Mouse (Mus musculus) E14TG2a.4 (cell line): Measurements from ENCODE around the gene Tctex1d4.

Experiments used
- H3K27me3 ChIP-seq: 2 replicates; pipeline ENCODE4 v1.6.1; 2014; ENCODE audit warnings: low read length, control low read depth; ENCODE audit not compliant: insufficient read depth
- H3K36me3 ChIP-seq: 2 replicates; pipeline ENCODE4 v1.6.1; 2014; ENCODE audit warnings: low read length, control low read depth; ENCODE audit not compliant: insufficient read depth
- H3K4me1 ChIP-seq: replicated peaks from 2 replicates; pipeline ENCODE4 v1.6.1; 2014; ENCODE audit warnings: low read depth, low read length, control low read depth
- H3K4me3 ChIP-seq: replicated peaks from 2 replicates; pipeline ENCODE4 v1.5.1; 2014; ENCODE audit warnings: mild to moderate bottlenecking, low read length
- H3K9me3 ChIP-seq: 2 replicates; pipeline ENCODE4 v1.6.1; 2014; ENCODE audit warnings: low read length, control low read depth
- CTCF ChIP-seq: conservative IDR thresholded peaks from 2 replicates; pipeline ENCODE4 v1.5.1; 2014; ENCODE audit warnings: low read length
- NANOG ChIP-seq: IDR thresholded peaks from 2 replicates; pipeline ENCODE4 v1.6.1; 2014; ENCODE audit warnings: borderline replicate concordance, low read length, mixed read lengths
- POU5F1 ChIP-seq: IDR thresholded peaks from 2 replicates; pipeline ENCODE4 v1.6.1; 2014; ENCODE audit warnings: low read length, borderline replicate concordance

The Tctex1d4 gene

GRCm38 (mm10) chr4:117123546-117124217 lies 2.9 kb upstream of the Tctex1d4 start:
- H3K36me3 ChIP-seq: peaks cover 55% of the 10 kb centered on the region
- TF ChIP-seq POU5F1 (no peak), NANOG (no peak), CTCF (no peak)
- no peaks in the 10 kb centered on the region for H3K27me3 ChIP-seq
- H3K9me3 ChIP-seq: no peaks in the 10 kb centered on the region
- H3K4me3 ChIP-seq: peak overlapping the region; percentile 47
- peaks cover 87% of the 10 kb centered on the region for H3K4me1 ChIP-seq

GRCm38 (mm10) chr4:117124218-117124517 lies 2.4 kb upstream of the Tctex1d4 start:
- no peaks in the 10 kb centered on the region for H3K27me3 ChIP-seq
- peak overlapping the region; percentile 82 for H3K4me3 ChIP-seq
- H3K36me3 ChIP-seq: peaks cover 55% of the 10 kb centered on the region
- TF ChIP-seq POU5F1: no peak
- TF ChIP-seq CTCF: no peak
- TF ChIP-seq NANOG: no peak
- H3K9me3 ChIP-seq: no peaks in the 10 kb centered on the region
- H3K4me1 ChIP-seq: peaks cover 88% of the 10 kb centered on the region

GRCm38 (mm10) chr4:117124518-117125347 lies 1.9 kb upstream of the Tctex1d4 start:
- peaks cover 60% of the 10 kb centered on the region for H3K36me3 ChIP-seq
- peaks cover 89% of the 10 kb centered on the region for H3K4me1 ChIP-seq
- peak overlapping the region; percentile 82 for H3K4me3 ChIP-seq
- no peaks in the 10 kb centered on the region for H3K9me3 ChIP-seq
- H3K27me3 ChIP-seq: no peaks in the 10 kb centered on the region
- TF ChIP-seq NANOG (no peak), POU5F1 (no peak), CTCF (no peak)

- Histone ChIP-seq H3K9me3 (no peaks in the 10 kb centered on the region), H3K4me1 (peaks cover 93% of the 10 kb centered on the region), H3K27me3 (no peaks in the 10 kb centered on the region), H3K36me3 (peaks cover 67% of the 10 kb centered on the region), H3K4me3 (peak within 1 kb of the TSS; percentile 82)
- no peak for TF ChIP-seq POU5F1
- TF ChIP-seq CTCF: no peak
- no peak for TF ChIP-seq NANOG
Observed at GRCm38 (mm10) chr4:117125348-117125909, 1.2 kb upstream of the Tctex1d4 start, which contains the start of gene Btbd19. Gene Btbd19 (minus strand): TSS chr4:117125725.

GRCm38 (mm10) chr4:117125910-117126674 lies 502 bp upstream of the Tctex1d4 start:
- no peaks in the 10 kb centered on the region for H3K27me3 ChIP-seq
- H3K36me3 ChIP-seq: peaks cover 74% of the 10 kb centered on the region
- H3K4me3 ChIP-seq: peak overlapping the region; percentile 82
- no peaks in the 10 kb centered on the region for H3K9me3 ChIP-seq
- peaks cover 100% of the 10 kb centered on the region for H3K4me1 ChIP-seq
- TF ChIP-seq POU5F1 (no peak), NANOG (no peak), CTCF (no peak)

GRCm38 (mm10) chr4:117127991-117128686 lies 1.5 kb downstream of the Tctex1d4 start:
- H3K9me3 ChIP-seq: no peaks in the 10 kb centered on the region
- TF ChIP-seq CTCF (no peak), NANOG (no peak), POU5F1 (no peak)
- peaks cover 70% of the 10 kb centered on the region for H3K36me3 ChIP-seq
- H3K4me3 ChIP-seq: peak overlapping the region; percentile 58
- H3K4me1 ChIP-seq: peaks cover 100% of the 10 kb centered on the region
- H3K27me3 ChIP-seq: peaks cover 7% of the 10 kb centered on the region

GRCm38 (mm10) chr4:117130790-117131189 lies 4.2 kb downstream of the Tctex1d4 start:
- Histone ChIP-seq H3K36me3 (peaks cover 60% of the 10 kb centered on the region), H3K27me3 (peaks cover 11% of the 10 kb centered on the region), H3K9me3 (no peaks in the 10 kb centered on the region), H3K4me3 (peak overlapping the region; percentile 91), H3K4me1 (peaks cover 94% of the 10 kb centered on the region)
- TF ChIP-seq NANOG (no peak), POU5F1 (no peak), CTCF (no peak)

GRCm38 (mm10) chr4:117131198-117131597 lies 4.6 kb downstream of the Tctex1d4 start:
- peaks cover 60% of the 10 kb centered on the region for H3K36me3 ChIP-seq

More at GRCm38 (mm10) chr4:117131198-117131597, 4.6 kb downstream of the Tctex1d4 start:
- H3K4me1 ChIP-seq: peaks cover 94% of the 10 kb centered on the region
- H3K9me3 ChIP-seq: no peaks in the 10 kb centered on the region
- peaks cover 11% of the 10 kb centered on the region for H3K27me3 ChIP-seq
- TF ChIP-seq NANOG (no peak), CTCF (no peak), POU5F1 (no peak)
- peak overlapping the region; percentile 91 for H3K4me3 ChIP-seq
